Mouse (Mus musculus) erythroblast, adult 5-6 weeks (primary cell): ENCODE data around the gene Napsa. TPM values are rescaled to one million over a fixed set of nuclear protein-coding genes. Genes with fewer than 3 reads are reported as not detected.

ENCODE experiments used
- ATAC-seq: replicated peaks from 2 replicates; pipeline ENCODE4 v1.8.0; 2016; ENCODE audit warnings: moderate number of reproducible peaks, mild to moderate bottlenecking, moderate TSS enrichment, inconsistent platforms; ENCODE audit not compliant: poor library complexity, low FRiP score, severe bottlenecking
- total RNA-seq, 2 experiments: library from RNA; stranded (forward) in 1 of 2; stranded (reverse) in 1 of 2; fragments of 150-400 nt in 1 of 2; fragments of 200-764, 138-1000 nt in 1 of 2; gene quantifications; 2 replicates each; pipeline versions ENCODE4 v1.2.3 to v1.2.4; 2015 to 2017; ENCODE audit warnings: low replicate concordance in 2 of 2

Napsa gene
- total RNA-seq, 2 experiments from 2014 or later: 26.1 to 66.9 TPM

- no peak for ATAC-seq
Observed at GRCm38 (mm10) chr7:44537496-44537895, 34.7 kb upstream of the Napsa start.

DNA sequence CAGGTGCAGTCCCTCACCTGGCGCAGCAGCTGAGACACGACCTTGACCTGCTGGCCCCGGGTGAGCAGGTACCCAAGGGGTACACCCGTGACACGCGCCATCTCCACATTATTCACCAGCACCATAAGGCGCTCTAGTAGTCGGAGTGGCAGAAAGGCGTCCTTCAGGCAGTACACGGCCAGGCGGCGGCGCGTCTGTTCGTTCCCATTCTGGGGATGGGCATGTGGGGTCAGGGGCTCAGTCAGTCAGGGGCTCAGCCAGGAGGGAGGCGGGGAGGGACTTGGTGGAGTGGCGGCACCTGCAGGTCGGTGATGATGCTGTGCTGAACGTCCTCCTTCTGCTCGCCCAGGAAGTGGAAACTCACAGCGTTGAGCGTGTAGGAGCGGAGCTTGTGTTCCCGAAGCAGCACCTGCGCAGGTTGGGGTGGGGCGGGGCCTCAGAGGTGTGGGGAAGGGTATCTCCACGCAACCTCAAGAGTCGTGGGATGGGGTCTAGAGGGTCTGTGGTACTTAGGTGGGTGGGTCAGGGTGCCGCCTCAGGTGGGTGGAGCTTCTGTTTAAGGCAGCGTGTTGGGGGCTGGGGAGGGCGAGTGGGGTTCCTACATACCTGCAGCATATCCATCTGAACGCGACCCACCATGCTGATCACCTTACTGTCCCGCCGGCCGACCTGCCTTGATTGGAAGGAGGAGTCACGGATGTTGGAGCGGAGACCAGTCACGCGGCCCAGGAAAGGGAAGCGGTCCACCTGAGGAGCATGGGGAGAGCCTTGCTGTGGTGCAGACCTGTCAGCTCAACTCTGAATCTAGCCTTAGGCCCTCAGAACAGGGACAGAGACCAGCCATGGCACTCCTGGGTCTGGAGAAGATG lies 33.2 kb upstream of the Napsa start:
- ATAC-seq: no peak

- no peak for ATAC-seq
Observed at GRCm38 (mm10) chr7:44542555-44542954, 29.6 kb upstream of the Napsa start.

DNA sequence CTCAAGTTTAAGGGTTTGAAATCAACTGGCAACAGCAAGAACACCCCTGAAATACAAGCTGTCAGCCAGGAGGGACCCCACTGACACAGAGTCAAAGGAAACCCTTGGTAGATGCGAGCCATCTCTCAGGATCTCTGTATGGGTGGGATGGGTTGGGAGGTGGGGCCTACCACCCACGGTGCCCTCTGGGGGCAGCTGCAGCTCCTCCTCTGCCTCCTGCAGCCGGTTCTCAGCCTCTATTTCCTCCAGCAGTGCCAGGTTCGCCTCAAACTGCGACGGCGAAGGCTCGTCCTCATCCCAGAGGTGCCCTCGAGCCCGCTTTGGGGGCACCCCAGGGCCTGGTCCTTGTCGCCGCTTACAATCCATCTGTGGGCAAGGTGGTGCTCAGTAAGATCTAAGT lies 29.1 kb upstream of the Napsa start:
- ATAC-seq: no peak

DNA sequence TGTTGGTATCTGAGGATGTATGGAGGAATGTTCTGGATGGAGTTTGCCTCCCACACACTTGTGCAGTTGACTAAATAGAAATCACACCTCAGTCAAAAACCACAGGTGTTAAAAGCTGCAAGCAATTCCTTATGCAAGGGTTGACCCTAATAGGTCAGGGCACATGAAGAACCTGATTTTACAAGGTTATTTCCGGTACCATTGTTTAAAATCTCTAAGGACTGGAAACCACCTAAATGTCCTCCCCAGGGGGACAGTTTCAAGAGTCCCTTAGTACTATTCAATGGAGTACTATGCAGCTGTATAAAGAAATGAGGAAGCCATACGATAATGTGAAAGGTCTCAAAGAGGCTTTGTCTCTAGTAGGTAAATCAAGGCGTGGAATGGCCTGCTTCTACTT lies 25.9 kb upstream of the Napsa start:
- no peak for ATAC-seq

DNA sequence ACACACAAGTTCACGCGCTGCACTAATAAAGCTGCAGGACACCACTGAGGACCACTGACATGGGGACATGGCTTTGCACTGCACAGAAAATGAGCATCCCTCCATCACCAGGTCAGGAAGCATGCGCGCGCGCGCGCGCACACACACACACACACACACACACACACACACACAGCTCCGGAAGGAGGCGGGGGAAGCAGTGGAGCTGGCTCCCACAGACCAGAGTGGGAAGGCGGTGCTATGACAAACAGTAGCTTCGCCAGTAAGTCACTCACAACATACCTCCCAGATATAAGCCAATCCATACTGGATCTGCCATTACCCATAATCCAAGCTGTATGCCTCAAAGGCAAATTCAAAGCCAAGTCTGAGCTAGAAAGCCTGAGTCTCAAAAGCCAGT lies 25.1 kb upstream of the Napsa start:
- no peak for ATAC-seq

GRCm38 (mm10) chr7:44547725-44548124 lies 24.5 kb upstream of the Napsa start:
- 0 out of 2 replicates have a peak, but pooled peaks have one; percentile 7 for ATAC-seq

DNA sequence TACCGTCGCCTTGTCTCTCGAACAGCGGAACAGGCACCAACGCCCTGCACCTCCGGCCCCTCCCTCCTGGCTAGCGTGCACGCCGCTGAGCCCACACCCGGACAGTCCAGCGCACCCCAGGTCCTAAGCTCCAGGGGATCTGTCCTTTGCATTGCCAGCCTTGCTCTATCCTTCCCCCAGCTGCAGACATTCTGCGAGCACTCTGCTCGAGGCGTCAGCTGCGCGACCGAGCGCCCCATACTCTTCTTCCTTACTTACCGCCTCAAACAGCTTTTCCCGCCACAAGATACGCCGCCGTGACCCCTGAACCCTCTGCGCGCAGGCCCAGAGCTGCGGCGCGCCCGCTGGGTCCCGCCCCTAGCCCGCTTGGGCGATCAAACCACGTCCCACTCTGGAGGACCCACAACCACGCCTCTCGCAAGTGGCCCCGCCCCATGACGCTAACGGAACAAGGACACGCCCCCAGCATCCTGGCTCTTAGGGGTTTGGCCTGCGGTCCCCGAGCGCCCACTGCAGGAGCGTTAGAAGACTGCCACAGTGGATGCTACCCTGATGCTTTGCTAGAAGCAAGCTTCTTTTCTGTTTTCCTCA lies 23.6 kb upstream of the Napsa start, which contains the start of gene Pold1:
TSS of gene Pold1 (minus strand) at position 353 of the 591 bp plus-strand sequence.
- ATAC-seq: peak; percentile 87

DNA sequence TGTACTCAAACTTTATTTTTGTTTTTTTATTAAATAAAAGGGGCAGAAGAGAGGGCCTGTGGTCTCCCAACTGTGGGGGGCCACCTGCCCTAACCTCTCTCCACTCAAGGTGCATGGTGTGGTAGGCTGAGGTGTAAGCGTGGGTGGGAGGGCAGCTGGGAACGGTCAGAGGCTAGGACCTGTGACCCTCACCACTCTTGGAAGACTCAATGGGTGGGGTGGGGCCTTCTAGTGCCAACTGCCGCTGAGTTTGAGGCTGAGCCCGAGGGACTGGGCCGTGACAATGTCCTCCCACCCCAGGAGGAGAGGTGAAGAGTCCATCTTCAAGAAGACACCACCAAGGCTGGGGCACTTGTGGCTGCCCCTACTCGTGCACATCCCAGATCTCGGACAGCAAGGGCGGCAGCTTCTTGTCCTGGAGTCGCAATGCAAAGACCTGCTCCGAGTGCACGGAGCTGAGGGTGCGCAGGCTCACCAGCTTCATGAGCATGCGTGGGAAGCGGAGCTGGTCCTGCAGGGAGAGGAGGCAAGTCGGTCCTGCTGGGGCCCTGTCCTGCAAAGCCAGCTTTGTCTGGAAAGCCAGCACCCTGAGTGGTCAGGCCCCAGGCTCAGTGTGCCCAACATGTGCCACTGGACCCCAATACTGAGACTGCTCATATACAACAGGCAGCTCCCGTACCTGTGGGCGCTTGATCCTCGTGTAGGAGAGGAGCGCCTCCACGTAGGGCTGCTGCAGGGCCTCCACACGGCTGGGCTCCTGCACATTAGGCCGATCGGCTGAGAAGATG lies 22.4 kb upstream of the Napsa start:
- no peak for ATAC-seq

- ATAC-seq: no peak
Observed at GRCm38 (mm10) chr7:44550409-44550678, 21.8 kb upstream of the Napsa start.

DNA sequence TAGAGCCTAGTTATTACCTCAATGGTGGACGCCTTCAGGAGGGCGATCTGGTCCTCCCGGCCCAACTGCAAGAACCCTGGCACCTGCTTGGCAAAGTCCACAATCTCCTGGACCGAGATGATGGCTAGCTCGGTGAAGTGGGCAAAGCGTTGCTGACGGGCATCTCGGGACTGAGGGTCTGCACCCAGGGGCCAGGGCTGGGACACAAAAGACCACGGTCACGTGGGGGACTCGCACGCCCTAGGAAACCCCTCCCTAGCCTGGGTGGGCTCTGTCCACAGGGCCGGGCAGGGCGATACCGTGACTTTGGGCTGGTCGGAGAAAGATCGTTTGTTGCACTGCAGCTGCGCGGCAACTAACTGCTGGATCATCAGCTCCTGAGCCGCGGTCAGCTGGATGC lies 20.9 kb upstream of the Napsa start:
- ATAC-seq: no peak

GRCm38 (mm10) chr7:44551731-44552130 lies 20.4 kb upstream of the Napsa start:
- no peak for ATAC-seq

DNA sequence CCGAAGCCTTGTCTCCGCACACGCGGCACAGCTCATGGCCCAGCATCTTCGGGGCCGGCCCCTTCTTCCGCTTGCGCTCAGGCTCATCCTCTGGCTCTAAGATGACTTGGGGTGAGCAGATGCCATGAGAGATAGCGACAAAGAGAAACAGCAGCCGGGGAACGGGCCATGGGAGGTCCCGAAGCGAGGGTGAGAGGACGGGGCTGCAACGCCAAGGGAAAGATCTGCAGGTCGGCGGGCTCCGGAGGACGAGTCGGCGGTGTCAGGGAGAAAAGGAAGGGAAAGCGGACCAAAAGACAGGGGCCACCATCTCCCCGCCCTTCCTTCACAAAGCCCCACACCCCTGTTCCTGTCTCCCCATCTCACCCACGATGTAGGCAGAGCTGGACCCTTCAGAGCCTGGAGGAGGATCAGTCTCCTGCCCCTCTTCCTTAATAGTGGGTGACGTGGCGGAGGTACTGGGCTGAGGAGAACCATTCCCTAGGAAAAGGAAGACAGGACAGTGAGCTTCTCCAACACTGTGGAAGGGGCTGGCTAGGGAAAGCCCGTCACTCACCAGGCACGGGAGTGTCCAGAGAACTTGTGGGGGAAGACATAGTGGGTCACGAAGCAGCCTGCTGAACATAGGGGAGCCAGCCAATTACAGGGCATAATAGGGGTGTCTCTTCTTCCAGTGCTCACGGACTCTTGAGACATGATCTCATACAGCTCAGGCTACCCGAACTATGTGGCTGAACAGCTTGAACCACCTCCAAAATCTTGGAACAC lies 19.9 kb upstream of the Napsa start:
- no peak for ATAC-seq

- ATAC-seq: peak; percentile 57
Observed at GRCm38 (mm10) chr7:44553196-44553764, 18.9 kb upstream of the Napsa start.

GRCm38 (mm10) chr7:44553826-44554225 lies 18.4 kb upstream of the Napsa start, which contains the start of gene Nr1h2:
Gene Nr1h2 (minus strand): TSS chr7:44553951.
- peak; percentile 92 for ATAC-seq

DNA sequence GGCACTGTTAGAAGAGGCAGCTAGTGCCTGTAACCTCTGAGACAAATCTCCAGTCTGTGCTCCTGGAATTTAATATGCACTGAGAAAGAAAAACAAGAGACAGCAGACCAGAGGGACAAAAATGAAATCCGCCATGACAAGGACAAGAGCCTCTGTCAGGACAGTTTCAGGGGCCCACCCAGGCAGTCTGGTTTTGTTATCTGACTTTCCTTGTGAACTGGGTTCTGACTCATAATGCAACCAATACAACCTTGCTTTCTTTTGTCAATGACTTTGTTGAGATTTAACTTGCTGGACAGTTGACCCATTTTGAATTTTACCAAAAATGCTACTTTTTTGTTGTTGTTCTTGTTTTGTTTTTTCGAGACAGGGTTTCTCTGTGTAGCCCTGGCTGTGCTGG lies 14.6 kb upstream of the Napsa start:
- no peak for ATAC-seq

DNA sequence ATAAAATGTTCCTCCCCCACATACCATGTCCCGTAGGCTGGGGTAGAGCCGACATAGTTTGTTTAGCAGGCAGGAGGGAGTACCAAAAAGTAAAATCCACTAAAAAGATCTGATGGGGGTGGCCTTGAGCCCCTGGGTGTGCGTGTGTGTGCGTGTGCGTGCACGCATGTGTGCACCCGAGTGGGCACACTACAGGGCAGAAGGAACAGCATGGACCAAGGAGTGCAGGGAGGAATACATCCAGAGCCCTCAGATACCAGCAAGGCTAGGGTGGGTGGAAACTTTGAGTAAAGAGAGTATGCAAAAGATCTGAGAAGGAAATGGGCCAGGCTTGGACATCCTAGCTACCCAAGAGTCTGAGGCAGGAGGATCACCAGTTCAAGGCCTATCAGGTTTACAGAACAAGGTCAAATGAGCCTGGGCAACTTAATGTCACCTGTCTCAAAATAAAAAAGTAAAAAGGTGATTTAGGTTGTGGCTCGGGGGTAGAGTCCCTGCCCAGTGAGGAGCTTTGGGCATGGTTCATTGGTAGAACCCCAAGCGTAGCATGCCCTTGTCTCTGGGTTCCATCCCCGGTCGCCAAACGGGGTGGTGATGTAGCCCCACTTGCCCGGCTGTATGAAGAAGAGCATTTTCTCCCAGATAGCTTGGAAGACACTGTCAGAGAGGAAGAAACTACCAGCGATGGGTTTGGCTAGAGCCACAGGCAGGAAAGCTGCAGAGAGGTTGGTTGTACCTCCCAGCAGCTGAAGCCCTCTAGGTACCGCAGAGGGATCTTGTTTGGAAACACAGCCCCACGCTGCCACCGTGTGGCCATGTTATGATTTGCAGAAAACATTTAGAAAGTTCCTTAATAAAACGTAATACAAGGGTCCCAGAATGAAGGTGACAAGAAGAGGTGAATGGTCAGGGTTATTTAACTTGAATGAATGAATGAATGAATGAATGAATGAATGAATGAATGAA lies 11.5 kb upstream of the Napsa start:
- ATAC-seq: peak; percentile 84

DNA sequence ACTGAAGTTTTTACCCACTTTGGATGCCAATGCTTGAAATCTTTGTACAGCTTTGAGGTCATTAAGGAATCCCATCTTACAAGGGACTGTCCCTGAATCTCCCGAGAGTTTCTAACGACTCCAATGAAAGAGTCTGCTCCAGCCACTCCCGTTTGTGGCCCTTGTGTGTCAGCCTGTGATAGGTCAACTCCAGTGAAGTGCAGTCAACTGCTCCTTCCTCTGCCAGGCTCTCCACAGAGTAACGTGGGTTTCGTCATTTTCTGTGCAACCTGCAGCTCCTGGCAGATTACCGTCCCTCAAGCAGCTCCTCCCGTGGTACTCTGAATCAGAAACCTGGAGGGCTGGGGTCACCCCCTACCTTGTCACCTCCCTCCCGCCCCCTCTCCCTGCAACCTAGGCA lies 8.9 kb upstream of the Napsa start:
- no peak for ATAC-seq

- no peak for ATAC-seq
Observed at GRCm38 (mm10) chr7:44564486-44564885, 7.7 kb upstream of the Napsa start.
